Mouse (Mus musculus) MEL (cell line): ENCODE results near the gene Myom1. TPM values are rescaled to one million over a fixed set of nuclear protein-coding genes. Genes with fewer than 3 reads are reported as not detected.

Source experiments
- DNase-seq: peaks from one replicate; pipeline ENCODE4 v3.0.0; 2011; ENCODE audit warnings: low read depth, low spot score
- H3K27ac ChIP-seq: 2 replicates; pipeline ENCODE4 v1.5.1; 2012; ENCODE audit warnings: low read depth, mild to moderate bottlenecking, control low read depth, low read length, moderate library complexity; ENCODE audit not compliant: control insufficient read depth
- H3K27me3 ChIP-seq, 2 experiments: fragments of 150-350 bp in 1 of 2; sonication (generic) in 1 of 2; 2 replicates each; pipeline ENCODE4 v1.6.1; 2012; ENCODE audit warnings: low read length in 2 of 2, mild to moderate bottlenecking in 2 of 2, improper control_type of control experiment in 1 of 2, moderate library complexity in 1 of 2; ENCODE audit not compliant: insufficient read depth in 2 of 2, control insufficient read depth in 1 of 2
- H3K36me3 ChIP-seq, 2 experiments: 2 replicates each; pipeline ENCODE4 v1.6.1; 2012 to 2014; ENCODE audit warnings: low read length in 2 of 2, improper control_type of control experiment in 1 of 2, inconsistent platforms in 1 of 2, mild to moderate bottlenecking in 1 of 2; ENCODE audit not compliant: insufficient read depth in 2 of 2, control insufficient read depth in 1 of 2
- H3K4me1 ChIP-seq, 2 experiments: fragments of 150-350 bp in 1 of 2; sonication (generic) in 1 of 2; 2 replicates each; pipeline ENCODE4 v1.6.1; 2012; ENCODE audit warnings: low read length in 2 of 2, improper control_type of control experiment in 1 of 2, mild to moderate bottlenecking in 1 of 2; ENCODE audit not compliant: insufficient read depth in 2 of 2, control insufficient read depth in 1 of 2
- H3K4me3 ChIP-seq, 2 experiments: fragments of 150-350 bp in 1 of 2; sonication (generic) in 1 of 2; 2 replicates each; pipeline ENCODE4 v1.5.1; 2012; ENCODE audit warnings: low read depth in 2 of 2, low read length in 2 of 2, mild to moderate bottlenecking in 2 of 2, moderate library complexity in 2 of 2, control low read depth in 1 of 2, improper control_type of control experiment in 1 of 2; ENCODE audit not compliant: control insufficient read depth in 1 of 2, insufficient read depth in 1 of 2
- H3K79me2 ChIP-seq: 2 replicates; pipeline ENCODE4 v1.6.1; 2012; ENCODE audit warnings: mild to moderate bottlenecking, low read length, moderate library complexity; ENCODE audit not compliant: control insufficient read depth, poor library complexity, insufficient read depth
- H3K9ac ChIP-seq: 2 replicates; pipeline ENCODE4 v1.6.1; 2012; ENCODE audit warnings: low read depth, mild to moderate bottlenecking, control low read depth, low read length, moderate library complexity; ENCODE audit not compliant: control insufficient read depth, poor library complexity, severe bottlenecking
- H3K9me3 ChIP-seq: fragments of 150-350 bp; sonication (generic); replicated peaks from 2 replicates; pipeline ENCODE4 v1.6.1; 2012; ENCODE audit warnings: mild to moderate bottlenecking, low read length, improper control_type of control experiment, moderate library complexity; ENCODE audit not compliant: insufficient read depth
- CTCF ChIP-seq, 3 experiments: IDR thresholded peaks in 2 of 3; conservative IDR thresholded peaks in 1 of 3; 2 replicates each; pipeline ENCODE4 v1.5.1; 2011 to 2012; ENCODE audit warnings: low read length in 3 of 3, low read depth in 2 of 3, mild to moderate bottlenecking in 2 of 3, improper control_type of control experiment in 1 of 3, inconsistent platforms in 1 of 3, mixed read lengths in 1 of 3, moderate library complexity in 1 of 3; ENCODE audit not compliant: control insufficient read depth in 1 of 3, insufficient read depth in 1 of 3, poor library complexity in 1 of 3, severe bottlenecking in 1 of 3
- EP300 ChIP-seq, 2 experiments: IDR thresholded peaks; 2 replicates each; pipeline ENCODE4 v1.6.1; 2011; ENCODE audit warnings: improper control_type of control experiment in 2 of 2, low read length in 2 of 2, low read depth in 1 of 2, mild to moderate bottlenecking in 1 of 2
- GATA1 ChIP-seq: IDR thresholded peaks from 2 replicates; pipeline ENCODE4 v1.6.1; 2011; ENCODE audit warnings: low read depth, low read length, improper control_type of control experiment
- KAT2A ChIP-seq: conservative IDR thresholded peaks from 2 replicates; pipeline ENCODE4 v1.6.1; 2012; ENCODE audit warnings: low read depth, low read length, improper control_type of control experiment, inconsistent platforms
- MAFK ChIP-seq: IDR thresholded peaks from 2 replicates; pipeline ENCODE4 v1.6.1; 2011; ENCODE audit warnings: low read depth, mild to moderate bottlenecking, low read length, improper control_type of control experiment, borderline replicate concordance
- MEF2A ChIP-seq: IDR thresholded peaks from 2 replicates; pipeline ENCODE4 v1.6.1; 2014; ENCODE audit warnings: low read depth, mild to moderate bottlenecking, inconsistent platforms, low read length, improper control_type of control experiment; ENCODE audit not compliant: poor library complexity, insufficient replicate concordance, severe bottlenecking; ENCODE audit errors: extremely low read depth
- MYC ChIP-seq: IDR thresholded peaks from 2 replicates; pipeline ENCODE4 v1.6.1; 2011; ENCODE audit warnings: low read depth, mild to moderate bottlenecking, low read length, improper control_type of control experiment, moderate library complexity
- POLR2AphosphoS2 ChIP-seq: IDR thresholded peaks from 2 replicates; pipeline ENCODE4 v1.6.1; 2011; ENCODE audit warnings: low read length, improper control_type of control experiment
- RCOR1 ChIP-seq: IDR thresholded peaks from 2 replicates; pipeline ENCODE4 v1.6.1; 2012; ENCODE audit warnings: low read depth, mild to moderate bottlenecking, inconsistent platforms, low read length, improper control_type of control experiment
- SIN3A ChIP-seq: IDR thresholded peaks from 2 replicates; pipeline ENCODE4 v1.6.1; 2012; ENCODE audit warnings: low read length, improper control_type of control experiment, inconsistent platforms
- SMC3 ChIP-seq: IDR thresholded peaks from 2 replicates; pipeline ENCODE4 v1.6.1; 2011; ENCODE audit warnings: low read depth, low read length, improper control_type of control experiment
- TBP ChIP-seq: IDR thresholded peaks from 2 replicates; pipeline ENCODE4 v1.8.0; 2011; ENCODE audit warnings: low read depth, low read length, improper control_type of control experiment
- TCF12 ChIP-seq: IDR thresholded peaks from 2 replicates; pipeline ENCODE4 v1.6.1; 2014; ENCODE audit warnings: low read depth, mild to moderate bottlenecking, inconsistent platforms, low read length, improper control_type of control experiment, moderate library complexity
- USF1 ChIP-seq: IDR thresholded peaks from 2 replicates; pipeline ENCODE4 v1.6.1; 2014; ENCODE audit warnings: low read depth, mild to moderate bottlenecking, inconsistent platforms, low read length, improper control_type of control experiment, moderate library complexity
- USF2 ChIP-seq, 2 experiments: IDR thresholded peaks; 2 replicates each; pipeline ENCODE4 v1.6.1; 2011 to 2012; ENCODE audit warnings: improper control_type of control experiment in 2 of 2, low read length in 2 of 2, borderline replicate concordance in 1 of 2, inconsistent platforms in 1 of 2, low read depth in 1 of 2, mild to moderate bottlenecking in 1 of 2; ENCODE audit not compliant: insufficient read depth in 1 of 2
- ZC3H11A ChIP-seq: IDR thresholded peaks from 2 replicates; pipeline ENCODE4 v1.6.1; 2012; ENCODE audit warnings: low read depth, mild to moderate bottlenecking, inconsistent platforms, low read length, improper control_type of control experiment
- ZKSCAN1 ChIP-seq: IDR thresholded peaks from 2 replicates; pipeline ENCODE4 v1.6.1; 2012; ENCODE audit warnings: low read depth, mild to moderate bottlenecking, inconsistent platforms, low read length, improper control_type of control experiment, moderate library complexity
- ZMIZ1 ChIP-seq: IDR thresholded peaks from 2 replicates; pipeline ENCODE4 v1.6.1; 2012; ENCODE audit warnings: low read depth, mild to moderate bottlenecking, inconsistent platforms, low read length, improper control_type of control experiment, moderate library complexity
- ZNF384 ChIP-seq: IDR thresholded peaks from 2 replicates; pipeline ENCODE4 v1.6.1; 2012; ENCODE audit warnings: low read depth, mild to moderate bottlenecking, inconsistent platforms, low read length, improper control_type of control experiment
- polyA plus RNA-seq, 2 experiments: library from polyadenylated mRNA; stranded (reverse) in 1 of 2; unstranded in 1 of 2; fragments of >175 nt in 1 of 2; fragments of >200 nt in 1 of 2; gene quantifications; 2 replicates each; pipeline versions ENCODE4 v1.2.1 to v1.2.4; 2012; ENCODE audit warnings: low replicate concordance in 2 of 2, low read depth in 1 of 2; ENCODE audit not compliant: insufficient read length in 2 of 2, insufficient read depth in 1 of 2, missing spikeins in 1 of 2
- total RNA-seq: library from RNA; depleted of rRNA; stranded (reverse); fragments of 300-350 nt; gene quantifications from 2 replicates; pipeline ENCODE4 v1.2.3, GENCODE M21; 2012

Myom1 gene
- total and polyA plus RNA-seq, 3 experiments: 0.65 to 0.79 TPM; not detected in 1

DNA sequence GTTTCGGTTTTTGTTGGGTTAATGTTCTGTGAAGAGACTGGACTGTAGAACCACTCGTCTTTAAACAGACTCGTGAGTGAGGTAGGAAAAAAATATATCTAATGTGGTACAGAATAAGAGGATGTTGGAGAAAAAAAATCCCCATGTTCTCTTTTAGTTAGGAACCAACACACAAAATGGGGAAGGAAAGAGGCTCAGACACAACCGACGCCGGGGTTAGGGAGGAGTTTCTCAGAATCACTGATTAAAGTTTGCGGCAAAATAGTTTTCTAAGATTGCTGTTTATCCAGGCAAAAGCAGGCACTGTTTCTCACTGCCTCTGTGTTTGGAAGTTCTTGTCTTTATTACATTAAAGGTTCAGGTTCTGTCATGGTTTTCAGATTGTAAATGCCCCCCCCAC is 36.3 kb upstream of the Myom1 start:
- Histone ChIP-seq H3K79me2 (no peaks in the 10 kb centered on the region), H3K4me3 (no peak overlapping the region), H3K27me3 (no peaks in the 10 kb centered on the region), H3K36me3 (peaks cover 0 to 10% of the 10 kb centered on the region in 2 experiments; a peak in 2 of 4 replicates), H3K4me1 (peaks cover 0 to 13% of the 10 kb centered on the region in 2 experiments; a peak in 1 of 4 replicates), H3K9ac (no peak overlapping the region), H3K27ac (0 out of 2 replicates have a peak overlapping the region, but pooled peaks have one; percentile 28), H3K9me3 (no peaks in the 10 kb centered on the region)
- DNase-seq: peak; percentile 72
- TF ChIP-seq USF2 (IDR thresholded peaks at IDR 0.05; ENCODE audit: borderline replicate concordance in 1 of 2, insufficient read depth in 1 of 2, low read depth in 1 of 2, low read length in 2 of 2) (no peak), MYC (no peak), SIN3A (peak; percentile 31; the same call in 1 of the 2 replicates), EP300 (IDR thresholded peaks at IDR 0.05; ENCODE audit: low read depth in 1 of 2, low read length in 2 of 2) (peak; percentile 13 to 65; a peak in 3 of 4 replicates), TCF12 (no peak), SMC3 (peak; percentile 27; the same call in 1 of the 2 replicates), ZNF384 (peak; percentile 61), ZKSCAN1 (no peak), ZC3H11A (peak; percentile 17; the same call in 1 of the 2 replicates), GATA1 (0 out of 2 replicates have a peak, but pooled peaks have one; percentile 26), POLR2AphosphoS2 (no peak), RCOR1 (peak; percentile 78)

DNA sequence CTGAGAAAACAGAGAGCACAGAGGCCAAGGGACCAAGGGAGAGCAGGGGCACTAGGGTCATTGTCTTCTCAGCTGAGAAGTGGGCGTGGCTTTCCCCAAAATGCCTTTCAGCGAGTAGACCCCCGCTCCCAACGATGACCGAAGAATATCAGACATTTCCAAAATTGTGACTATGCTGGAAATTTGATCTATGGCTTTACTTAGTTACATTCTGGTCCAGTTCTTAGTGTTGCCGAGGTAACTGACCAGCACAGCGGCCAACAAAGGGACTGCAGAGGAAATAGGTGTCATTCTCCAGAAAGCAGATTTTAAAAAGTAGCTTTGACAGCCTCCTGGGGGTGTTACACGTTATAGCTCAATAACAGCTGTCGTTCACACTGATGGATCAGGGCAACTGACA is 35.2 kb upstream of the Myom1 start:
- TF ChIP-seq SMC3 (no peak), RCOR1 (no peak), KAT2A (no peak), TBP (no peak), CTCF (IDR thresholded peaks at IDR 0.05 in 2 of 3, conservative IDR thresholded peaks at IDR 0.05 in 1 of 3; ENCODE audit: control insufficient read depth in 1 of 3, insufficient read depth in 1 of 3, low read depth in 2 of 3, low read length in 3 of 3, poor library complexity in 1 of 3, severe bottlenecking in 1 of 3) (no peak), MEF2A (no peak), USF1 (no peak), MAFK (no peak), ZKSCAN1 (no peak), ZMIZ1 (no peak)
- TF ChIP-seq, all 39 proteins: peak for 0
- peaks cover 0 to 10% of the 10 kb centered on the region in 2 experiments; a peak in 2 of 4 replicates for H3K36me3 ChIP-seq
- no peaks in the 10 kb centered on the region for H3K9me3 ChIP-seq
- no peaks in the 10 kb centered on the region for H3K79me2 ChIP-seq
- no peak overlapping the region for H3K27ac ChIP-seq
- H3K27me3 ChIP-seq: no peaks in the 10 kb centered on the region
- H3K4me1 ChIP-seq: peaks cover 0 to 13% of the 10 kb centered on the region in 2 experiments; a peak in 1 of 4 replicates
- no peak for DNase-seq
- no peak overlapping the region for H3K9ac ChIP-seq
- H3K4me3 ChIP-seq: no peak overlapping the region
